Mouse (Mus musculus) liver, adult 2 months (tissue): ENCODE measurements around the gene Arhgef39. TPM values are rescaled to one million over a fixed set of nuclear protein-coding genes. Genes with fewer than 3 reads are reported as not detected.
A peak's percentile ranks its signal among the peaks of the same experiment; 100 is the strongest.

Source experiments
- DNase-seq: peaks from one replicate; pipeline ENCODE4 v3.0.0-alpha.2; 2011; ENCODE audit warnings: low read depth, low spot score; ENCODE audit errors: extremely low read depth
- H3K27ac ChIP-seq: fragments of 200-500 bp; replicated peaks from 2 replicates; pipeline ENCODE4 v1.5.1; 2012; ENCODE audit warnings: low read depth, mild to moderate bottlenecking, control low read depth, inconsistent platforms, low read length; ENCODE audit not compliant: insufficient read depth
- H3K27me3 ChIP-seq: fragments of 200-500 bp; 2 replicates; pipeline ENCODE4 v1.6.1; 2012; ENCODE audit warnings: mild to moderate bottlenecking, moderate library complexity, low read length, inconsistent platforms; ENCODE audit not compliant: control insufficient read depth, insufficient read depth
- H3K36me3 ChIP-seq: fragments of 200-500 bp; 2 replicates; pipeline ENCODE4 v1.6.1; 2012; ENCODE audit warnings: low read length, inconsistent platforms; ENCODE audit not compliant: control insufficient read depth, insufficient read depth
- H3K4me1 ChIP-seq: fragments of 200-500 bp; 2 replicates; pipeline ENCODE4 v1.6.1; 2011; ENCODE audit warnings: low read length; ENCODE audit not compliant: control insufficient read depth, insufficient read depth
- H3K4me3 ChIP-seq: fragments of 200-500 bp; 2 replicates; pipeline ENCODE4 v1.5.1; 2011; ENCODE audit warnings: low read depth, mild to moderate bottlenecking, control low read depth, low read length, moderate library complexity; ENCODE audit not compliant: insufficient read depth
- H3K79me2 ChIP-seq: fragments of 200-500 bp; 2 replicates; pipeline ENCODE4 v1.6.1; 2012; ENCODE audit warnings: inconsistent platforms, mild to moderate bottlenecking, low read length, moderate library complexity; ENCODE audit not compliant: control insufficient read depth, insufficient read depth
- H3K9ac ChIP-seq: fragments of 200-500 bp; 2 replicates; pipeline ENCODE4 v1.6.1; 2012; ENCODE audit warnings: low read depth, mild to moderate bottlenecking, control low read depth, inconsistent platforms, low read length
- CTCF ChIP-seq: fragments of 200-500 bp; IDR thresholded peaks from 2 replicates; pipeline ENCODE4 v1.5.1; 2011; ENCODE audit warnings: low read depth, low read length, control low read depth
- POLR2A ChIP-seq: fragments of 200-500 bp; IDR thresholded peaks from 2 replicates; pipeline ENCODE4 v1.6.1; 2011; ENCODE audit warnings: low read length, control low read depth; ENCODE audit not compliant: insufficient read depth; ENCODE audit errors: extremely low read depth
- WGBS: fragments of 180-500 bp; shearing (Covaris S2); methylation state at CpG from one replicate; pipeline ENCODE4 v1.1.7; 2018; 5-methylcytosine and 5-hydroxymethylcytosine counted together
- polyA plus RNA-seq: library from polyadenylated mRNA; depleted of rRNA; stranded (reverse); fragments of >200 nt; gene quantifications from 2 replicates; pipeline ENCODE4 v1.2.3, GENCODE M21; 2012
- total RNA-seq: library from RNA; depleted of rRNA; stranded (reverse); fragments of >200 nt; gene quantifications from 2 replicates; pipeline ENCODE4 v1.2.3, GENCODE M21; 2014

The Arhgef39 gene
- total and polyA plus RNA-seq, 2 experiments = 0.74 to 1.4 TPM

DNA sequence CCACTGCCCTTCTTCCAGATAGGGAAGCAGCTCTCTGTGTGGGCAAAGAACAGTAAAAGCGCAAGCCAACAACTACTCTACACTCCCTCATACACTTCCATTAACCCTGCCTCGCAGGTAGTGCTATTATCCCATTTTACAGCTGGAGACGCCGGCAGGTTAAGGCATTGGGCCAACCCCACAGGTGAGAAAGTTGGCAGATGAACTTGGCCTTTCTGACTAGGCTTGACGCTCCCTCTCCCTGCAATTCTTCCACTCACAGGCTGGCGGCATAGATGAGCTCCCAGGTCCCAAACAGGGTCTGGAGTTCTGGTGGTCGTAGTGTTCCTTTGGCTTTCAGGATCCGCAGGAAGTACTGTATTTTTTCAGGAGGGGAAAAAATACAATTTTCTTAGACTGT lies 512 bp downstream of the Arhgef39 start:
- no peak overlapping the region for H3K27ac ChIP-seq
- TF ChIP-seq CTCF (peak; percentile 54), POLR2A (no peak)
- no peak overlapping the region for H3K9ac ChIP-seq
- H3K4me3 ChIP-seq = no peak overlapping the region
- H3K79me2 ChIP-seq = no peaks in the 10 kb centered on the region
- DNase-seq = peak; percentile 51
- 13% methylated on average over 8 of the region's 8 CpGs for WGBS
- H3K36me3 ChIP-seq = no peaks in the 10 kb centered on the region
- peaks cover 9% of the 10 kb centered on the region for H3K4me1 ChIP-seq
- H3K27me3 ChIP-seq = no peaks in the 10 kb centered on the region

DNA sequence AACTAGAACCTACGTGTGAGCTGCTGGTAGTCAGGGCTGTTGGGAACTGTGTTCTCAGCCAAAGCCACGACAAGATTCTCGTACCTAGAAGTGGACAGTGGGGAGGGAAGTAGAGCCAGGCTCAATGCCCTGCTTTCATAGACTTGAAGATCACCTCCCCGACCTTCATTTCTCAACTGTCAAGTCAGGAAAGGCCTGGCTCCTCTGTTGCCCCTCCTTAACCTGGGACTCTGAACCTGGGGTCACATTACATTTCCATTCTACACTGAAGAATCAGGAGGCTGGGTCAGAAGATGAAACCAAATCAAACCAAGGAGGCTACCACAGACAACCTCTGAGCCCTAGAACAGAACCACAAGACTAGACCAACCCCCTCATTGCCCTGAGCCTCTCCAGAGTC lies 1.5 kb downstream of the Arhgef39 start:
- no peaks in the 10 kb centered on the region for H3K27me3 ChIP-seq
- H3K36me3 ChIP-seq = no peaks in the 10 kb centered on the region
- no peak overlapping the region for H3K27ac ChIP-seq
- H3K9ac ChIP-seq = no peak overlapping the region
- 81% methylated on average over 4 of the region's 4 CpGs for WGBS
- no peaks in the 10 kb centered on the region for H3K79me2 ChIP-seq
- no peak for TF ChIP-seq POLR2A
- TF ChIP-seq CTCF = no peak
- peaks cover 10% of the 10 kb centered on the region for H3K4me1 ChIP-seq
- no peak for DNase-seq
- no peak overlapping the region for H3K4me3 ChIP-seq

DNA sequence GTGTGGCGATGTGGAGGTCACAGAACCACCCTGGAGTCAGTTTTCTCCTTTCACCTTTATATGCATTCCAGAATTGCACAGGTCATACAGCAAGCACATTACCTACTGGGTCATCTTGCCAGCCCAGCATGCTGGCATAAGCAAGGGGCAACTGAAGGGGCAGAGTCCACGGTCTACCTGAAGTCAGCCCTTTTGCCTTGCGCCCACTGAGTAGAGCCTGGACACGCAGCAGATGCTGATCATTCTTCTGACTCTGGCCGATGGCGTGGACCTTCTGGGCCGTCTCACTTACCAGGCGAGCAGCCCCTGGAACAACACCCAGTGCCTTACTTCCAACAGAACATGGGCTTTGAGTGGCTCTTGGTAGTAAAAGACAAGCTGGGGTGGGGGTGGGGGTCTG lies 2.1 kb downstream of the Arhgef39 start:
- H3K9ac ChIP-seq = no peak overlapping the region
- TF ChIP-seq POLR2A (no peak), CTCF (no peak)
- no peak overlapping the region for H3K4me3 ChIP-seq
- WGBS = 95% methylated on average over 8 of the region's 8 CpGs
- no peak overlapping the region for H3K27ac ChIP-seq
- H3K27me3 ChIP-seq = no peaks in the 10 kb centered on the region
- peak; percentile 50 for DNase-seq
- H3K36me3 ChIP-seq = no peaks in the 10 kb centered on the region
- H3K4me1 ChIP-seq = peaks cover 10% of the 10 kb centered on the region
- no peaks in the 10 kb centered on the region for H3K79me2 ChIP-seq

DNA sequence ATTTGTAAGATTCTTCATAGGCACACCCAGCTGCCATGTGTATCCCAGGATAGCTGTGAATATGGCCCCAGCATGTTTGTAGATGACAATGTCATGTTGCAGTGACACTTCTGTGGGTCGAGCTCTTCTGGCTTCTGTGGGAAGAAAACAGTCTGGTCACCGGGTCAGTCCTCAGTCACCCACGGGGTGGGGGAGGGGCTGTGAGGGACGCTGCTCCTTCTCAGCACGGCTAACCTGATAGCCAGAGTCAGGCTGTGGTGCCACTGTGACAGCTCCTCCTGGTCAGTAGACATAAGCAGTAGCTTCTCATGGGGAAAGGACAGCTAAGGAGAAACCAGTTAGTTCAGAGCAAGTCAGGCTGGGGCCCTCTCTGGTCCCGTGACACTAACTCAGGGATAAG lies 2.9 kb downstream of the Arhgef39 start:
- no peaks in the 10 kb centered on the region for H3K79me2 ChIP-seq
- H3K27ac ChIP-seq = no peak overlapping the region
- H3K36me3 ChIP-seq = no peaks in the 10 kb centered on the region
- DNase-seq = no peak
- no peak overlapping the region for H3K9ac ChIP-seq
- H3K27me3 ChIP-seq = no peaks in the 10 kb centered on the region
- H3K4me3 ChIP-seq = no peak overlapping the region
- WGBS = 75% methylated on average over 6 of the region's 6 CpGs
- H3K4me1 ChIP-seq = peaks cover 10% of the 10 kb centered on the region
- TF ChIP-seq POLR2A (no peak), CTCF (no peak)

DNA sequence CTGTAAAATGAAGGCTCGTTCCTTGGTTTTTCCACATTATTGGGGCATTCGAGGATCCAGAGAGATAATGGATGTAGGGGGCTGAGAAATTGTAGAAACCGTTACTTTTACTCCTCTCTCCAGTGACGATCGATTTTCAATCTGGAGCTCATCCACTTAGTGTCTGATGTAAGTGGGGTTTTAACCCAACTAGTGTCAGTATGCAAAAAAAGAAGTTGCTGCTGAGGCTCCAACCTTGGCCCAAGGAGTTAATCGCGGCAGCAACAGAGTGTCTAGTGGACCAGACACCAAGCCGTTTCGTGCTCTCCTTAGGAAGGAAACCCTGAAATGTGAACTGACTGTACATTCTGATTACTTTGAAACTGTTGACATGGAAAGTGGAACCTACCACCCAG lies 5.7 kb downstream of the Arhgef39 start:
- peak; percentile 61 for DNase-seq

DNA sequence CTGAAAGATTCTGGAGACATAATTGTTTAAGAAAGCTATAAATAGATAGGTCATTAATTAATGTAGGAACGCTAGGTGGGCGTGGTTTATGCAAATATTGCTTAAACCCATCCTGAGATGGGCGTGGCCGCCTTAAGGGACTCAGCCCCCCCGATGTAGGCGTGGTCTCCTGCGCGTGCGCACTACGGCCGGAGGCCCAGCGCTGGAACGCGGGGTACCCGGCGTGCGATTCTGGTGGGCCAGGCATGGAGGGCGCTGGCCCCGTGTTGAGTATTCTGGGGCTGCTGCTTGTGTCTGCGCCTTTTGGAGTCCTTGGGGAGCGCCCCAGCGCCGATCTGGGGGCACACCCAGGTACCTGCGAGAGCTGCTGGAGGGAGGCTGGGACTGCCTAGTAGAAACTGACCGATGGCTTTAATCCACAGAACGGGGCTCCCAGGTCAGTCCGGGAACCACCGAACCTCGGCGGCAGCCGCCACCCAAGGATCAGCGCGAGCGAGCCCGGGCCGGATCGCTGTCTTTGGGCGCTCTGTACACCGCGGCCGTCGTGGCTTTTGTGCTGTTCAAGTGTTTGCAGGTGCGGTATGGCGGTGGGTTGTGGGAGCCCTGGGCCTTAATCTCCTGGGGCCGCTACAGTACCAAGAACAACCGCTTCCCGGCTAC lies 6.2 kb downstream of the Arhgef39 start:
- Histone ChIP-seq H3K27ac (peak overlapping the region; percentile 75), H3K27me3 (no peaks in the 10 kb centered on the region), H3K4me1 (peaks cover 5% of the 10 kb centered on the region), H3K79me2 (no peaks in the 10 kb centered on the region), H3K36me3 (no peaks in the 10 kb centered on the region), H3K9ac (peak overlapping the region; percentile 90), H3K4me3 (peak overlapping the region; percentile 86)
- DNase-seq = peak; percentile 81
- under 1% methylated on average over 47 of the region's 47 CpGs for WGBS
- TF ChIP-seq POLR2A (peak; percentile 75), CTCF (no peak)

More for the DNA sequence above, 5.7 kb downstream of the Arhgef39 start:
- Histone ChIP-seq H3K9ac (peak overlapping the region; percentile 90), H3K4me3 (peak overlapping the region; percentile 86), H3K36me3 (no peaks in the 10 kb centered on the region), H3K4me1 (peaks cover 5% of the 10 kb centered on the region), H3K79me2 (no peaks in the 10 kb centered on the region), H3K27me3 (no peaks in the 10 kb centered on the region), H3K27ac (peak overlapping the region; percentile 75)
- under 1% methylated on average over 9 of the region's 9 CpGs for WGBS
- no peak for TF ChIP-seq POLR2A
